Mouse (Mus musculus): ENCODE measurements around the gene Hoxa11. TPM values are rescaled to one million over a fixed set of nuclear protein-coding genes. Genes with fewer than 3 reads are reported as not detected.

The Hoxa11 gene
- polyA plus RNA-seq, 1 experiment from 2014 or later = 55.0 TPM

DNA sequence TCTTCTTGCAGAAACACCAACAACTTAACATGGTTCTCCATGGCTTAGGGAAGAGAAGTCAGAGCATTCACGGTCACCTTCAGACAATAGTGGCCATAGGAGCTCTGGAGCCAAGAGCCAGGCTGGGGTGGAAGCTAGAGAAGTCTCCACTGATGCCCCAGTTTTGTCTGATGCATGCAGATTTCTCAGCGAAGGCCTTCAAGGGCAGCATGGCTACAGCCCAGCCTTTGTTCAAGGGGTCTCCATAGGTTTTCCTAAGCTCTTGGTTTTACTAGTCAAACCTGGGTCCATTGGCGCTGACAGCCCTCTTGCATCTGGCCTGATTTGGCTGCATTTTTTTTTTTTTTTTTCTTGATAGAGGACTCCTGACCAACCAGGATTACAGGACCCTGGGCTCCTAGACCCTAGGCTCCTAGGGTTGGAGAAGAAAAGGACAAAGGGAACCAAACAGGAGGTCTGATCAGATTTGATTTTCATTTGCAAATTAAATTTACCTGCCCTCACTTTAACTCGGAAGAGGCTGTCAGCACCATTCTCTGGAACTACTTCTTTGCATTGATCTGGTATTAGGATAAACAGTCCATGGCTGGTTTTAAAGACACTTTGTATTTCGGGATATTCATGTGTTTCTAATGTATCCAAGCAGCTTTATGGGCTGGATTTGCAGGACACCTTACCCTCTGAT, 18.6 kb upstream of the Hoxa11 start:
- H3K27me3 ChIP-seq = peaks cover 37% of the 10 kb centered on the region
- 7% methylated on average over 5 of the region's 5 CpGs for WGBS
- peak overlapping the region; percentile 100 for H3K9ac ChIP-seq
- peak overlapping the region; percentile 97 for H3K27ac ChIP-seq
- no peak for ATAC-seq (ENCODE audit: low FRiP score, low read depth)
- no peaks in the 10 kb centered on the region for H3K9me3 ChIP-seq
- peaks cover 46% of the 10 kb centered on the region for H3K4me1 ChIP-seq
- peak overlapping the region; percentile 95 for H3K4me3 ChIP-seq
- peak overlapping the region; percentile 69 for H3K4me2 ChIP-seq (replicated peaks)
- no peaks in the 10 kb centered on the region for H3K36me3 ChIP-seq

DNA sequence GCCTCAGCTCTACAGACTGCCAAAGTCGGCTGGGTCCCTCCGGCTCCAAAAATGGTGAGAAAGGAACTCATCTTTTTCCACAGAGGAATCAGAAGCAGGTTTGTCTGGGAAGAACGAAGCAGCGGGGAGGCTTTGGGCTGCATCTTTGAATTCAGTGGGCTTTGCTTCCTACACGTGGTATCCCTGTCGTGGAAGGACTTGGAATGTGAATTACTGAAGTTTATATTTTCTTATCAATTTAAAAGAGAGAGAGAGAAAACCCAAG, 17.6 kb upstream of the Hoxa11 start:
- H3K9me3 ChIP-seq = no peaks in the 10 kb centered on the region
- H3K9ac ChIP-seq = peak overlapping the region; percentile 100
- H3K4me3 ChIP-seq = peak overlapping the region; percentile 95
- WGBS = 4% methylated on average over 6 of the region's 6 CpGs
- H3K4me2 ChIP-seq (replicated peaks) = peak overlapping the region; percentile 69
- H3K36me3 ChIP-seq = no peaks in the 10 kb centered on the region
- H3K27ac ChIP-seq = peak overlapping the region; percentile 97
- H3K4me1 ChIP-seq = peaks cover 39% of the 10 kb centered on the region
- peaks cover 27% of the 10 kb centered on the region for H3K27me3 ChIP-seq
- no peak for ATAC-seq (ENCODE audit: low FRiP score, low read depth)

DNA sequence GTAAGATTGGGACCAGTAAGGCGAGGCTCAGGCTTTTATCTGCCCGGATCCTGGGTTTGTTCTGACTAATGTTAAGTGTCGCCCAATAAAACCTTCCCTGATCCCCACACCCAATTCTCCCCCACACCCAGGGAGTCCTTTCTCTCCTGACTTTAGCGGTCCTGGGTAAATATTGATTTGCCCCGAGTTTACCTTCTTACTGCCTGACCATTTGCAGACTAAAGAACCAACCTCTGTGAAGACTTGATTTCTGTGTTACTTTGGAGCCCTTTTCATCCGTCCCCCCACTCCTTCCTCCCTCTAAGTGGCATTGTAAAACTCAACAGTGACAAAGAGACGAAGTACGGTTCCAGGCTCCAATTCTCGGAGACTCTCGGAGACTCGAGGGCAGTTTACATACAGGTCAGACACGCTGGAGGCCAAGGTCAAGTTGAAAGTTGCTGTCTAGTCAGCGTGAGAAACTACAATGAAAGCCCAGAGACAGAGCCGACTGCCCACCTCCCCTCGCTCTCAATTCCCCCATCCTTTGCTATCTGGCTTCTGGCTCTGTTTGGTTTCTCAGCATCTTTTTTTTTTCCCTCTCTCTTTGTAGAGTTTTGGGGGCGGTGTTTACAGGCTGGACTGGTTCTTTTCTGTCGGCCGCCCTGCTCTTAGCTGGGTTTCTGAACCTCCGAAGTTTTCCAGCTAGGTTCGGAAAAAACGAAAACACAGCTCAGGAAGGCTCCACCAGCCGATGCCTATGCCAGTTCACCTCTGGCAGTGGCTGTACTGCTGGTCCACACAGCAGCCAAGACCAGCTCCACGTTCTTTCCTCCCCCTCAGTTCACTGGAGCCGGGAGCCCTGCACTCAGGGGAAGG, 17.1 kb upstream of the Hoxa11 start:
- Histone ChIP-seq H3K36me3 (no peaks in the 10 kb centered on the region), H3K27me3 (peaks cover 23% of the 10 kb centered on the region), H3K4me3 (peak overlapping the region; percentile 95), H3K4me2 (replicated peaks) (peak overlapping the region; percentile 69), H3K9me3 (no peaks in the 10 kb centered on the region), H3K9ac (peak overlapping the region; percentile 100), H3K4me1 (peaks cover 33% of the 10 kb centered on the region), H3K27ac (peak overlapping the region; percentile 97)
- no peak for ATAC-seq (ENCODE audit: low FRiP score, low read depth)
- 3% methylated on average over 24 of the region's 24 CpGs for WGBS

- peak overlapping the region; percentile 69 for H3K4me2 ChIP-seq (replicated peaks)
- ATAC-seq (ENCODE audit: low FRiP score, low read depth) = no peak
- H3K4me3 ChIP-seq = peak overlapping the region; percentile 95
- peak overlapping the region; percentile 100 for H3K9ac ChIP-seq
- peaks cover 23% of the 10 kb centered on the region for H3K27me3 ChIP-seq
- peaks cover 32% of the 10 kb centered on the region for H3K4me1 ChIP-seq
- H3K36me3 ChIP-seq = no peaks in the 10 kb centered on the region
- H3K9me3 ChIP-seq = no peaks in the 10 kb centered on the region
- H3K27ac ChIP-seq = peak overlapping the region; percentile 97
- 4% methylated on average over 9 of the region's 9 CpGs for WGBS
Measured at GRCm38 (mm10) chr6:52261751-52262462, 16.3 kb upstream of the Hoxa11 start.

DNA sequence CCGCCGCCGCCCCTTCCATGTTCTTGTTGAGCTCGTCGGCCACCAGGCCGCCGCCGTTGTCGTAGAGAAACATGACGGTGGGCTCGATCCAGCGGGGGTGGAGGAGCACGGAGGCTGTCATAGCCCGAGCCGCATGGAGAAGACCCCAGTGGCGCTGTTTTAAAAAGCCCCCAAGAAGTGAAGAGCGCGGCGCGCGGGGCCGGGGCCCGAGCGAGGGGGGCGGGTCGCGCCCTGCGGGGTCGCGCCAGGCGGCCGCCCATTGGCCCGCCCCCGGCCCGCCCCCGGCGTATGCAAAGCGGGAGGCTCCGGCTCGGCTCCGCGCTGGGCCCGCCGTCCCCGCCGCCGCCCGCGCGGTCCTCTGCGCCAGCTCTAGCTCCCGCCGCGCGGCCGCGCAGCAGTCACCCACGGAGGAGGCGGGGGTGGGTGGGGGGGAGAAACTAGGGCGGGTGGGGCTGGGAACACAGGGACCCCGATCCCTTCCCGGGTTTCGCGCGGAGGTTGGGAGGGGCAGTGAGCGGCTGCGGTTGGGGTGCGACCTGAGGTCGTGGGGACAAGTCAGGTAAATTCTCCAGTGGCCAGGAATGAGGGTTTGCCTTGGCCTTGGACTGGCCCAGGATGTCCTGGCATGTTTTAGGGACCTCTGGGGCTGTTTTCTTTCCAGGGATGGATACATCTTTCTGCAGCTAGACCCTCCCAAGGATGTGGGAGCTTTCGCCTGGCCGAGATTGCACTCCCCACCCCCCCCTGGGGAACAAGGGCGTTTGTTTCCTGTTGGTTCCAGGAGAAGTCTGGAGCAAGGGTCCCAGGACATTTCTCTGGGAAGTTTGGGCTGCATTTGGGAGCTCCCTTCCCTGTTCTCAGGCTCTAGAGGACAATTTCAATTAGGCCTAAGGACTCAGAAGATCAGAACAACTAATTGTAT, 15.3 kb upstream of the Hoxa11 start, which contains the start of gene Hoxa13:
Hoxa13 (minus strand) TSS at position 227 of the 922 bp plus-strand sequence.
- H3K27me3 ChIP-seq = peaks cover 19% of the 10 kb centered on the region
- peak within 1 kb of the TSS; percentile 97 for H3K27ac ChIP-seq

GRCm38 (mm10) chr6:52259811-52260261, 14.2 kb upstream of the Hoxa11 start:
- peaks cover 19% of the 10 kb centered on the region; the same call in 1 of the 2 replicates for H3K27me3 ChIP-seq
- H3K27ac ChIP-seq = peak overlapping the region; percentile 97
- under 1% methylated on average over 30 of the region's 39 CpGs for WGBS
- H3K9ac ChIP-seq = peak overlapping the region; percentile 100
- H3K4me3 ChIP-seq = peak overlapping the region; percentile 95
- ATAC-seq (ENCODE audit: low FRiP score, low read depth) = no peak; the same call in 1 of the 2 replicates
- H3K9me3 ChIP-seq = no peaks in the 10 kb centered on the region
- peaks cover 20% of the 10 kb centered on the region for H3K4me1 ChIP-seq
- H3K36me3 ChIP-seq = no peaks in the 10 kb centered on the region
- H3K4me2 ChIP-seq (replicated peaks) = peak overlapping the region; percentile 69

More for the DNA sequence above, 15.3 kb upstream of the Hoxa11 start, which contains the start of gene Hoxa13:
- peak within 1 kb of the TSS; percentile 69 for H3K4me2 ChIP-seq (replicated peaks)
- peak; percentile 90 for ATAC-seq (ENCODE audit: low FRiP score, low read depth)
- H3K4me3 ChIP-seq = peak within 1 kb of the TSS; percentile 95
- peaks cover 23% of the 10 kb centered on the region for H3K4me1 ChIP-seq
- WGBS = under 1% methylated on average over 26 of the region's 72 CpGs
- H3K9me3 ChIP-seq = no peaks in the 10 kb centered on the region
- H3K9ac ChIP-seq = peak within 1 kb of the TSS; percentile 100
- H3K36me3 ChIP-seq = no peaks in the 10 kb centered on the region

DNA sequence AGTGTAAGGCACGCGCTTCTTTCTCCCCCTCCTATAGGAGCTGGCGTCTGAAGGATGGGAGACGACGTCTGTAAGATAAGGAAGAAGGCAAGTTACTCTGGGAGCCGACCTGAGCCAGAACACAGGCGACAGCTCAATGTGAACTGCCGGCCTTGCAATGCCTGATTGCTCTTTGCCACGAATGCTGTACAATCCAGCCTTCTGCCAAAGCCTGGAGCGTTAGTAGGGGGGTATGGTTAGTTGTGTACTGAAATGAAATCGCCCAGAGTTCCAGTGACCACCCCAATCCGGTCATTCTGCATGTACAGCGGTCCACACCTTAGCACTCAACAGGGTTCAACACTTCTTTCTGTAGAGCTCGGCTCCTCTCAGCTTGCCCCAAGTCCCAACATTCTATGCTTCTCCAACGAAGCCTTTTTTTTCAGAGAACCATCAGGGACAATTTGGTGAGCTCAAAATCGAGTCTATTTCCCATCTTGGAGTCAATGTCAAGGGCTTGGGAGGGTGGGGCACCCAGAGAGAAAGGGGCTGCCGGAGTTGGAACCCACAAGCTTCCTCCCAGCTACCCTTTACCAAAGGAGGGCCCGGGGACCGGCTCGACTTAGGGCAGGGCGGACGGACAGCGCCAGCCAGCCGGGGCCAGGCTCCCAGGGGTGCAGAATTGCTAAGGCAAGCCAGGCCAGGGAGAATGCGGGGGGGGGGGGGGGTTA, 13.6 kb upstream of the Hoxa11 start:
- H3K36me3 ChIP-seq = no peaks in the 10 kb centered on the region
- H3K9me3 ChIP-seq = no peaks in the 10 kb centered on the region
- peak overlapping the region; percentile 97 for H3K27ac ChIP-seq
- 1% methylated on average over 25 of the region's 25 CpGs for WGBS
- H3K27me3 ChIP-seq = peaks cover 15% of the 10 kb centered on the region; the same call in 1 of the 2 replicates
- peak overlapping the region; percentile 100 for H3K9ac ChIP-seq
- H3K4me1 ChIP-seq = peaks cover 18% of the 10 kb centered on the region
- peak overlapping the region; percentile 69 for H3K4me2 ChIP-seq (replicated peaks)
- ATAC-seq (ENCODE audit: low FRiP score, low read depth) = no peak
- H3K4me3 ChIP-seq = peak overlapping the region; percentile 95

DNA sequence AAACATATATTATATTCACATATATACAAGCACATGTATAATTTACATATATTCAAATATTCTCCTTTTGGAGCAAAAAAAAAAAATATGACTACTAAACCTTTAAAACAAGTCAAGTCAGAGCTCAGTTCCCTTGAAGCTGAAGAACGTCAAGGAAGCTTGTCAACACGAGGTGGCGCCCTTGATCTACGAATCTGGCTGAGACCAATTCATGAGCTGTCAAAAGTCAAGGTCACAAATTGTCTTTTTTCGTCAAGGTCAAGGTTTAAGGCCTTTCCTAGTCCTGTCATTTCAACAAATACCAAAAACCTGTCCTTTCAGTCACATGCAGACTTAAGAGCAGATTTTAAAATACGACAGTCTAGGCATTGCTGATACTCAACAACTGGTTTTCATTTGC, 11.3 kb upstream of the Hoxa11 start:
- Histone ChIP-seq H3K4me2 (replicated peaks) (peak overlapping the region; percentile 75), H3K4me3 (peak overlapping the region; percentile 95), H3K27ac (no peak overlapping the region), H3K36me3 (peaks cover 7% of the 10 kb centered on the region; the same call in 1 of the 2 replicates), H3K27me3 (peaks cover 10% of the 10 kb centered on the region), H3K9me3 (no peaks in the 10 kb centered on the region), H3K4me1 (peaks cover 15% of the 10 kb centered on the region), H3K9ac (peak overlapping the region; percentile 69)
- no peak for ATAC-seq (ENCODE audit: low FRiP score, low read depth)
- WGBS = 1% methylated on average over 6 of the region's 6 CpGs

- peak overlapping the region; percentile 75 for H3K4me2 ChIP-seq (replicated peaks)
- 1% methylated on average over 59 of the region's 59 CpGs for WGBS
- H3K27ac ChIP-seq = peak overlapping the region; percentile 97
- H3K4me3 ChIP-seq = peak overlapping the region; percentile 95
- ATAC-seq (ENCODE audit: low FRiP score, low read depth) = peak; percentile 16; the same call in 1 of the 2 replicates
- H3K27me3 ChIP-seq = peaks cover 13% of the 10 kb centered on the region
- no peaks in the 10 kb centered on the region for H3K9me3 ChIP-seq
- peaks cover 18% of the 10 kb centered on the region; the same call in 1 of the 2 replicates for H3K36me3 ChIP-seq
- H3K4me1 ChIP-seq = peaks cover 37% of the 10 kb centered on the region
- H3K9ac ChIP-seq = peak overlapping the region; percentile 87
Measured at GRCm38 (mm10) chr6:52253511-52254500, 8.2 kb upstream of the Hoxa11 start.

All from limb, embryonic 13.5 days (tissue).